Mouse (Mus musculus) stomach, embryonic 14.5 days (tissue): Measurements from ENCODE around the gene Gm5798. TPM values are rescaled to one million over a fixed set of nuclear protein-coding genes. Genes with fewer than 3 reads are reported as not detected.
"Not testable (repeated sequence)": the region's sequence is repeated elsewhere in the genome, so short reads cannot be mapped to it uniquely, and the experiment has no call there.

Source experiments
- ATAC-seq: fragments of 200-750 bp; cut with Nextera tagmentation; 2 replicates; pipeline ENCODE4 v1.8.0; 2017; ENCODE audit warnings: low read depth, moderate TSS enrichment; ENCODE audit not compliant: insufficient number of reproducible peaks, insufficient read depth, low FRiP score
- H3K27ac ChIP-seq: fragments of 300-500 bp; sonication (generic); 2 replicates; pipeline ENCODE4 v1.5.1; 2014; ENCODE audit warnings: mild to moderate bottlenecking, low read length, moderate library complexity, mixed read lengths
- H3K27me3 ChIP-seq: fragments of 300-500 bp; sonication (generic); 2 replicates; pipeline ENCODE4 v1.6.1; 2014; ENCODE audit warnings: low read length, control low read depth, mixed read lengths; ENCODE audit not compliant: control insufficient read depth, insufficient read depth
- H3K36me3 ChIP-seq: fragments of 300-500 bp; sonication (generic); 2 replicates; pipeline ENCODE4 v1.6.1; 2014; ENCODE audit warnings: mild to moderate bottlenecking, control low read depth, low read length, moderate library complexity, mixed read lengths; ENCODE audit not compliant: control insufficient read depth, insufficient read depth
- H3K4me1 ChIP-seq: fragments of 300-500 bp; sonication (generic); 2 replicates; pipeline ENCODE4 v1.6.1; 2014; ENCODE audit warnings: low read length, control low read depth, mixed read lengths; ENCODE audit not compliant: control insufficient read depth, insufficient read depth
- H3K4me2 ChIP-seq: fragments of 300-500 bp; sonication (generic); replicated peaks from 2 replicates; pipeline ENCODE4 v1.6.1; 2014; ENCODE audit warnings: low read depth, low read length, control low read depth
- H3K4me3 ChIP-seq: fragments of 300-500 bp; sonication (generic); 2 replicates; pipeline ENCODE4 v1.5.1; 2014; ENCODE audit warnings: low read depth, low read length, control low read depth
- H3K9ac ChIP-seq: fragments of 300-500 bp; sonication (generic); replicated peaks from 2 replicates; pipeline ENCODE4 v1.6.1; 2014; ENCODE audit warnings: low read depth, mild to moderate bottlenecking, control low read depth, low read length, moderate library complexity, mixed read lengths
- H3K9me3 ChIP-seq: fragments of 300-500 bp; sonication (generic); 2 replicates; pipeline ENCODE4 v1.6.1; 2016; ENCODE audit warnings: low read depth, low read length, control low read depth; ENCODE audit not compliant: control insufficient read depth
- WGBS: fragments of 180-500 bp; shearing (Covaris S2); extraction: QIAGEN DNeasy Blood & Tissue Kit; methylation state at CpG from one replicate; pipeline ENCODE4 v1.1.7; 2014; 5-methylcytosine and 5-hydroxymethylcytosine counted together
- polyA plus RNA-seq: library from polyadenylated mRNA; unstranded; fragments of >200 nt; fragmentation: Nextera tagmentation; extraction: Ambion mirVana; gene quantifications from 2 replicates; pipeline ENCODE4 v1.2.1, GENCODE M21; 2014

Gene Gm5798
- not detected in 2 replicates for polyA plus RNA-seq

- H3K4me2 ChIP-seq, H3K9me3 ChIP-seq, H3K4me1 ChIP-seq, ATAC-seq, H3K36me3 ChIP-seq, H3K27me3 ChIP-seq, H3K4me3 ChIP-seq, H3K27ac ChIP-seq, H3K9ac ChIP-seq: not testable (repeated sequence)
- 71% methylated on average over 2 of the region's 2 CpGs for WGBS
Observed at GRCm38 (mm10) chr14:41348309-41348708, at the start of gene Gm5798. Gene Gm5798 (plus strand): TSS chr14:41348609.

GRCm38 (mm10) chr14:41386279-41386678 is 37.9 kb downstream of the Gm5798 start, which contains the start of gene Gm7945:
Gene Gm7945 (minus strand): TSS chr14:41386379.
- not testable (repeated sequence) for H3K4me1 ChIP-seq, H3K27ac ChIP-seq, H3K27me3 ChIP-seq, H3K36me3 ChIP-seq, H3K4me2 ChIP-seq, ATAC-seq, H3K9ac ChIP-seq, H3K9me3 ChIP-seq, H3K4me3 ChIP-seq
- no CpG with 5 or more reads among the region's 3 CpGs for WGBS

Other genes starting within 250 kb of the Gm5798 start
- gene Mat1a, start 243.6 kb upstream of the Gm5798 start, polyA plus RNA-seq: 1.2 TPM in 1 of 2 replicates, not detected in the other
- not detected in 2 replicates for gene Sftpa1, start 216.8 kb upstream of the Gm5798 start, polyA plus RNA-seq
- not detected in 2 replicates for gene Mbl1, start 197.2 kb upstream of the Gm5798 start, polyA plus RNA-seq
- gene Sftpd, start 163.5 kb upstream of the Gm5798 start, polyA plus RNA-seq: 0.27 TPM in 1 of 2 replicates, not detected in the other
- gene Gm2832, start 69.8 kb upstream of the Gm5798 start, polyA plus RNA-seq: 0.14 and 0.24 TPM in 2 replicates
- gene Gm7945, start 37.8 kb downstream of the Gm5798 start, polyA plus RNA-seq: not detected in 2 replicates
- not detected in 2 replicates for gene Gm6482, start 59.7 kb downstream of the Gm5798 start, polyA plus RNA-seq
- not detected in 2 replicates for gene Gm7954, start 104.9 kb downstream of the Gm5798 start, polyA plus RNA-seq
- gene Gm3486, start 140.9 kb downstream of the Gm5798 start, polyA plus RNA-seq: not detected in 2 replicates
- not detected in 2 replicates for gene Gm7970, start 207.0 kb downstream of the Gm5798 start, polyA plus RNA-seq
- not detected in 2 replicates for gene 1700049E17Rik2, start 224.6 kb downstream of the Gm5798 start, polyA plus RNA-seq